Mouse (Mus musculus) gastrocnemius, postnatal 10 days (tissue): ENCODE results near the gene Tmem265. TPM values are rescaled to one million over a fixed set of nuclear protein-coding genes. Genes with fewer than 3 reads are reported as not detected.

ENCODE experiments used
- DNase-seq: peaks from one replicate; pipeline ENCODE4 v3.0.0; 2021; ENCODE audit warnings: mixed read lengths
- total RNA-seq, 2 experiments: library from RNA; stranded (reverse); gene quantifications; 2 replicates each; pipeline ENCODE4 v1.2.3; 2021

Tmem265 gene
- total RNA-seq, 2 experiments from 2014 or later, result not detected

DNA sequence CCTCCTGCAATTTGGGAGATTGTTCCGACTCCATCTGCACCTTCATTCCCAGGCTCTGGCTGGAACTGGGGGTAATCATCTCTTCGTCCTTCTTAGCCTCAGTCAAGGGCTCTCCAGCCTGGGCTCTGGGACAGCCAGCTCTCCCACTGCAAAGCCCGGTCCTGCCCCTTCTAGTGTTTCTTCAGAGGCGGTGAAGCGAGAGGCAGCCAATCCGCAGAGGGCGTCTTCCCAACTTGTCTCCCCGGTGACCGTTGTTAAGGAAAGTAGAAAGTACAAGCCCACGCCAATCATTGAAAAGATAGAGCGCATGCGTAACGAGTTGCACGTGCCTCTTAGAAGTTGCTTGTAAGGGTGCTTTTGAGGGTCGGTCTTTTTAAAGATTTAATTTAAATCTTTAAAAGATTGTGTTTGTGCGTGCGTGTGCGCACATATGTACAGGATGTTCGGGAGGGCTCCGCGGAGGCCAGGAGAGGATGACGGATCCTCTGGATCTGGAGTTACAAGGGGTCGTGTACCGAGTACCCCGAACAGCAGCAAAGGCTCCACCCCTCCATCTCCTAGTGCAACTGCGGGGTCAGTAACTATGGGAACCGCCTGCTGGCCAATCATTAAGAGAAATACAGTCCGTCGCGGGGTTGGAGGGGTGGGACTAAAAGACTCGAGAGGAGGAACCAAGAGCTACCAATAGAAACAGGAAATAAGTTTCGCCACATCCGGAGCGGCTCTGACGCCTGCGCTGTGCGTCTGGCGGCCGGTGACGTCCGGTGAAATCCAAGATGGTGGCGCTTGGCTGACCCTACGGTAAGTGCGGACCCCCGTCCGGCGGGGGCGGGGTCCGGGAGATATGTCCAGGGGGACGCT lies 27.1 kb downstream of the Tmem265 start, which contains the start of the genes Ccdc189 and Rnf40:
Ccdc189 (minus strand) TSS at position 585 of the 861 bp plus-strand sequence.
Rnf40 (plus strand) TSS at position 757 of the 861 bp plus-strand sequence.
- DNase-seq, result peak; percentile 82

DNA sequence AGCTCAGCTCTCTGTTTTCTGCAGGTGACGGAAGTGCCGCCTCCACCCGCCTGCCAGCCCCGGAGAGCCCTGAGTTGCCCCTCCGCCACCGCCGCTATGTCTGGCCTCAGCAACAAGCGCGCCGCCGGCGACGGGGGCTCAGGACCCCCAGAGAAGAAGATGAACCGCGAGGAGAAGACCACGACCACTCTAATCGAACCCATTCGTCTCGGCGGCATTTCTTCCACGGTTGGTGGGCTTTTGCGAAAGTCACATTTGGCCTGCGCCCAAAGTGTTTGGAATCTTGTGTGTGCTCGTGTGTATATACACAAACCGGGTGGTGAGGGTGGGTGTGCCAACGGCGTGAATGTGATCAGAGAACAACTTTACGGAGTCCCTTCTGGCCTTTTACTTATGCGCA lies 27.7 kb downstream of the Tmem265 start:
- no peak for DNase-seq

DNA sequence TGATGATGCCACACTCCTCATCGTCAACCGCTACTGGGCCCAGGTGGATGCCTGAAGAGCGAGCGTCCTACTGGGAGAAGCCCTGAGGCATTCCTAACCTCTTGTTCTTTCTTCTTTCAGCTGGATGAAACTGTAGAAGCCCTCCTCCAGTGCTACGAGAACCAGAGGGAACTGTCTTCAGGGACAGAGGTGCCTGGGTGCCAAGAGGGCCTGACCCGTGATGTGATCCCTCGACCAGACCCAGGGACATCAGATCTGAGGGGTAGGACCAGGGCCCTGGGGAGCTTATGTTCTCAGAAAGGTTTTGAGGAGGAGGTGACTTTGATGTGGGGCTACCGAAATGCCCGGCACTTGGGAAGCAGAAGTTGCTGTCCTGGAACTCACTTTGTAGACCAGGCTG lies 28.4 kb downstream of the Tmem265 start:
- no peak for DNase-seq

DNA sequence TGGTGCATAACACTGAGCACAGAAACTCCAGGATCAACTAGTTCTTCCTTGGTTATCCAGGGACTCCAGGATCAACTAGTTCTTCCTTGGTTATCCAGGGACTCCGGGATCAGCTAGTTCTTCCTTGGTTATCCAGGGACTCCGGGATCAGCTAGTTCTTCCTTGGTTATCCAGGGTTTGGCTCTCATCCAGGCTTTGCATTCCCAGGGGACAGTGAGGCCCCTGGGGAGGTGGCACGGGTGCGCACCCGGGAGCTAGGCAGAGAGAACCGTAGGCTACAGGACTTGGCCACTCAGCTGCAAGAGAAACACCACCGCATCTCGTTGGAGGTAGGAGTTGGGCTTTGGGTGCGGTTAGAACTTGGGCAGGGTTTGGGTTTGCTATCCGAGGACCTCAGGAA lies 29.9 kb downstream of the Tmem265 start:
- DNase-seq, result no peak

DNA sequence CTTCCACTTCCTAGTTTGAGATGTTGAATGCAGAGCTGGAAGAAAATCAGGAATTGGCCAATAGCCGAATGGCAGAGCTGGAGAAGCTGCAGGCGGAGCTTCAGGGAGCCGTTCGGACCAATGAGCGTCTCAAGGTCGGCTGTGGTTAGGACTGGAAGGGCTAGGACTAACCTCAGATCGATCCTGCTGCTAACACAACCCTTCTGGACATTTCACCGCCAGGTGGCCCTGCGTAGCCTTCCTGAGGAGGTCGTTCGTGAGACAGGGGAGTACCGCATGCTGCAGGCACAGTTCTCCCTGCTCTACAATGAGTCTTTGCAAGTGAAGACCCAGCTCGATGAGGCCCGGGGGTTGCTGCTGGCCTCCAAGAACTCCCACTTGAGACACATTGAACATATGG lies 31.4 kb downstream of the Tmem265 start:
- no peak for DNase-seq

DNA sequence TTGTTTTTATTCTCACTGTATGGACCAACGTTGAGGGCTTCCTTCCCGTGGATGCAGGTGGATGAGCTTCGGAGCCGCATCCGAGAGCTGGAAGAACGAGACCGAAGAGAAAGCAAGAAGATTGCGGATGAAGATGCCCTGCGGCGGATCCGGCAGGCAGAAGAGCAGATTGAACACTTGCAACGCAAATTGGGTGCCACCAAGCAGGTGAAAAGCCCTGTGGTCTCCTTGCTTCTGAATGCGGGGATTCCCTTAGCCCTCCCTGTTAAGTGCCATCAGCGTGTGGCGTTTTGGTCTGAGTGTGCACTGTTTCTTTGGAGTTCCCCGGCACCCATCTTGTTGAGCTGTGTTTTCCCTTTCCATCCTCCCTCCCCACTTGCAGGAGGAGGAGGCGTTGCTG lies 35.6 kb downstream of the Tmem265 start:
- no peak for DNase-seq

DNA sequence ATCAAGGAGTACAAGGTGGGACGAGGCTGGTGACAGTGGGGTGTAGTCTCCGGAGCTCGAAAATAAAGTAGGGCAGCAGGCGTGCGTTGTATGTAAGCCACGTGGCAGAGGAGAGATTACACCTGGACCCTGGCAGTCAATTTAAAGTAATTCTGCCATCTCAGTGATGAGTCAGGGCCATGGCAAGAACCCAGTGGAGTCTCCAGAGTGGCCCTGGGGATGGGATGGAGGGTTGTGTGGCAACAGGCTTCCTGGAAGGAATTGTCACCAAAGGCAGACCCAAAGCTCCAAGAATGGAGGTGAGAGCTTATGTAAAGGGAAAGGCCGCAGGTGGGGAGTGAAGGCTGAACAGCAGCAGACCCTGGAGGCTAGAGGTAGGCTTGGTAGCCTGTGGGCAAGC lies 39.4 kb downstream of the Tmem265 start:
- no peak for DNase-seq

DNA sequence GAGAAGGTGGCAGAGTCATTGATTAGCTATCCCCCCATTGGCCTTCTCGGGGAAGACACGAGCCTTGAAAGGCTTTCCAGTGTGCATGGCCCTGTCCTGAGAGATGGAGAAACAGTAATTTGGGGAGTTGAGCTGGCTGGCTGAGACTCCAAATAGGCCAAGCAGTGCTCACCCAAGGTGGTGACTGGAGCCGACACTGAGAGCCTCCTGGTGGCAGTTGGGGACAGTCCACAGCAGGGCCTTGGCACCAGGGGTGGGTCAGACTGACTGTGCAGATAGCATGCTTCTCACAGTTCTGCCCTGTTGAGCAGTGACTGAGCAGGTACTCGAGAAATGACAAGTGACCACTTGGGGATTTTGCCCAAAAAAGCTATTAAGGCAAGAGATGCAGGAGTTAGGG lies 40.5 kb downstream of the Tmem265 start:
- DNase-seq, result no peak

DNA sequence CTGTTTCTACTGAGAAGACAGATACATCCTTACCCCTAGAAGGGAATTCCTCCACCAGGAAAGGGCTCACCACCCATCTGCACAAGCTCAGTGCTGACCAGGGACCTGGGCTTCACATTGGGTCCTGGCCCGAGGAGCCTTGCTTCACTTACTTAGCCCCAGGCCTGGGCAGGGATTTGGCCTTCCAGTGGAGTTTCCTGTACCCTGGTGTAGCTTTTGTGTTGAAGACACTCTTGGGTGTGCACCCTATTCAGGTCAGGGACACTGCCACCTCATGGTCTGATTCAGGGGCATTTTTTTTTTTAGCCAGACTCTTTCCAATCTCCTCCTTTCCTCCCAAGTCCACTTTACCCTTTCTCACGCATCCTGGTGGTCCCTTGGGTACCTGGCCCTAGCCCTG lies 41.7 kb downstream of the Tmem265 start:
- no peak for DNase-seq

DNA sequence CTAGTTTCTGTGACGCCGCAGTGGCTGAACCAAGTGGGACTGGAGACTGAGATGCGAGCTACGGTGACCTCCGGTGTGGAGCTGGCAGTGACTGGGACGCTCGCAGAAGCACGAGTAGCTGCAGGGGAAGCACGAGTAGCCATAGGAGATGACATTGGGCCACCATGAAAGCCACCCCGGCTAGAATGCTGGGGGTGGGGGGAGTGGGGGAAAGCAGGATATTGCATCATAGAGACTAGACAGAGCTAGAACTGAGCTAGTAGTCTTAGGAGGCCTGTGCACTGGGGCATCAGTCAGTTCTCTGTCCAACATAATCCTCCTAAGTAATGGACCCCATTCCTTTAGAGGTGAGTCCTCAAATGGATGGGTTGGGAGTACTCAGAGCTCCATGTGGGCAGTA lies 43.1 kb downstream of the Tmem265 start:
- DNase-seq, result no peak

DNA sequence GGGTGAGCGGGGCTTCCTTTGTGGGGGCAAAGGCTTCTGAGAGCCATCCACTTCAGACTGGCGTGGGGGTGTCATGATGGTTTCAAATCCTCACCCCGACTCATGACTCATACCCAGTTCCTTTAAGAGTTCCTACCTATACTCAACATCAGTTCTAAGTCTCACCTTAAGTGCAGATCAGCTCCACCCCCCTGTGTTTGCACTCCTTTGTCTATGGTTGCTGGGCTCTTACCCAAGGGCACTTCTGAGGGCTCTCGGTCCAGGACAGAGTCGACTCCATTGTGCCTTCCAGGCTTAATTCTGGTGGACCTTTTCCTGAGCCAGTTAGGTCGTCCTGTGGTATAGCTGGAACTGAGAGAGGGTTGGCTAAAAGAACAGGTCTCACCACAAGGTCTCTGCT lies 46.0 kb downstream of the Tmem265 start:
- no peak for DNase-seq

DNA sequence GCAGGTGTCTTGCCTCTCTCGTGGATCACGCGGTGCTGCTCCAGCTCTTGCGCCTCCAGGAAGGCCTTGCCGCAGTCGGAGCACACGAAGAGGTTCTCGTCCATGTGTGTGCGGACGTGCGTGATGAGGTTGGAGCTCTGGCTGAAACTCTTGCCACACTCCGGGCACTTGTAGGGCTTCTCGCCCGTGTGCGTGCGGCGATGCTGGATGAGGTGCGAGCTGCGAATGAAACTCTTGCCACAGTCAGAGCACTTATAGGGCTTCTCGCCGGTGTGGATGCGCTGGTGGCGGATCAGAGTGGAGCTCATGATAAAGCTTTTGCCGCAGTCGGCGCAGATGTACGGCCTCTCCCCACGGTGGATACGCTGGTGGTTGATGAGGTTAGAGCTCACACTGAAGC lies 49.8 kb downstream of the Tmem265 start:
- DNase-seq, result no peak

DNA sequence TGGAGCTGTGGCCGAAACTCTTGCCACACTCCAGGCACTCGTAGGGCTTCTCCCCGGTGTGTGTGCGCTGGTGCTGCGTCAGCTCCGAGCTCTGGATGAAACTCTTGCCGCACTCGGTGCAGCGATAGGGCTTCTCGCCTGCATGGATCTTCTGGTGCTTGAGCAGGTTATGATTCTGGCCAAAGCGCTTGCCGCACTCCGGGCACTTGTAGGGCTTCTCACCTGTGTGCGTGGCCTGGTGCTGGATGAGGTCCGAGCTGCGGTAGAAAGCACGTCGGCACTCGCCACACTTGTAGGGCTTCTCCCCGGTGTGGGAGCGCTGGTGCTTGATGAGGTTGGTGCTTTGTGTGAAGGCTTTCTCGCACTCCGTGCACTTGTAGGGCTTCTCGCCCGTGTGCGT lies 50.4 kb downstream of the Tmem265 start:
- DNase-seq, result no peak

DNA sequence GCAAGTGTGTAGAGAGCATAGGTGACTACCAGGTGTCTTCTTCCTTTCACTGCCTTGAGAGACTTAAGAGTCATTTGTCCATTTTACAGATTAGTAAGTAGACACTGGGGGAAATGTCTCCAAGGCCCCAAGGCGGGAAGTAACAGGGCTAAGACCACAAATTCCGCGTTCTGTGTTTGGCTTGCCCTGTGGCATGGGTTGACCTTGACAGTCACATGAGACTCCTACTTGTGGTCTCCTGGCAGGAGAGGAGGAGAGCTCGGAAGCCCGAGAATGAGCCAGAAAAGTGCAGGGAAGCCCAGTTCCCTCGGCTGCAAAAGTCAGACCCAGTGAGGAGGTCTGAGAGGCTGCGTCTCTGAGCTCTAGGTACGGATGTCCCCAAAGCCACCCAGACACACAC lies 52.3 kb downstream of the Tmem265 start:
- no peak for DNase-seq

DNA sequence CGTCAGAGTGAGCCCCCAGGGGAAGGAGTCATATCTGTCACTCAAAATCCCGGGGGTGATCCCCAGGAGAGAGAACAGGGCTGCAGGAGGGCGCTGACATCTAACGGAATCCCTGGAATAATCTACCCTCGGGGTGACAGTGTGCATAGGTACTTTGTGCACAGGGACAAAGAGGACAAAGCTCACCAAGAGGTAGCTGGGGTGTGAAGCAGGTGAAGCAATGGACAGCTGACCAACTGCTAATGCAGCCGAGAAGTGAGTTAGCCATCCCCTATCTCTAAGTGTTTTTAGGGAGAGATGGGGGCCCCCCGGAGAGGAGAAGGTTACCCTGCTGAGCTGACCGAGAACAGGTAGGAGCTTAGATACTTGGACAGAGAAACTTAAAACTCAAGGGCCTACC lies 52.9 kb downstream of the Tmem265 start:
- DNase-seq, result no peak

DNA sequence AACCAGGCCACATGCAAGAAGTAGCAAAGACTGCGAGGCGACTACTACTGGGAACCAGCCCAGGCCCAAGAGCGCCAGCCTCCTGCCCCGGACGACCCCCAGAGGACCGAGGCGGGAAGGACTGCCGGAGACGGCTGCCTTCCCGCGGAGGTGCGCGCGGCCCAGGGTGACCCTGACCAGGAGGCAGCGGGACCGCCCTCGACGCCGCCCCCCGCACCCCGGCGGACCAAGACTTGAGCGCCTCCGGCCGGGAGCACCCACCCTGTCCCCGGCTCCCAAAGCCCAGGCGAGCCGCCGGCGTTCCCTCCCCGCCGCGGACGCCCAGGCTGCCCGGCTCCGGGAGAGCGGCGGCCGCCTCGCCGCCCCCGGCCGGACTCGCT lies 53.3 kb downstream of the Tmem265 start:
- DNase-seq, result no peak

DNA sequence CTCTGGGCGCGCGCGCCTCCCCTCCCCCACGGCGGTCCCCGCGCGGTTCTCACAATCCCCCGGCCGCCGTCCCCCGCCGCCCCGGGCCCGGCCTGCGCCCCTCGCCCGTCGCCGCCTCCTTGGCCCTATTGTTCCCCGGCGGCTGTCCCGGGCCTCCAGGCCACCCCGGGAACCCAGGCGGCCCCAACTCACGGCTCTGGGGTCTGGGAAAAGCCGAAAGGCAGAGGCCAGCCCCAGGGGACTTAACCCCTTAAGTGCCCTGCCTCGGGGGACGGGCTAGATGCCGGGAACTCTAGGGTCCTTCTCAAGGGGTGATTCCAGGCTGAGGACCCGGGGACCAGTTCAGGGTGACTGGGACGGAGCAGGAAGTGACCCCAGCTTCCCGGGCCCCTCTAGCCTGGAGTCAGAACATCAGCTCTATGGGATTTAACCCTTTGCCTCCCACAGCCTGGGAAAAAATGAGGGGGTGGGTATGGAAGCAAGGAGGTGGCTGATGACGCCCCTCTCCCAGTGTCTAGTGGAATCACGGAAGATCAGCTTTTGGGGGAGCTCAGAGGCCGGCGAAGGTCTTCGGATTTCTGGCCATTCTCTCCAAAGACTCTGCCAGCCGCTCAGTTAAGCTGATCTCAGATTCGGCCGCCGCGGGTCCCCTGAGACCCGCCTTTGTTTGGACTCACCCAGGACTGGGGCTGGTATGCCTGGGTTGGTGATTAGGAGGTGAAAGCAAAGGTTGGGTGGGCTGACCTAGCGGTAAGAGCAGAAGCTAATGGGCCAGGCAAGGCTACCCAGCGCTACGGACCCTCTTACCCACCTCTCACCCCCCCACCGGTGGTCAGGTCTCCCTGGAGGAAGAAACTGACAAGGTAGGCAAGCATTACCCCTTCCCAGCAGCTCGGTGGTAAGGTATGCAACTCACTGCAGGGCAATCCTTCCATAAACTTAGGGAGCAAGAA lies 54.0 kb downstream of the Tmem265 start, which contains the start of gene Zfp629:
Zfp629 (minus strand) TSS at position 907 of the 953 bp plus-strand sequence.
- DNase-seq, result peak; percentile 63

DNA sequence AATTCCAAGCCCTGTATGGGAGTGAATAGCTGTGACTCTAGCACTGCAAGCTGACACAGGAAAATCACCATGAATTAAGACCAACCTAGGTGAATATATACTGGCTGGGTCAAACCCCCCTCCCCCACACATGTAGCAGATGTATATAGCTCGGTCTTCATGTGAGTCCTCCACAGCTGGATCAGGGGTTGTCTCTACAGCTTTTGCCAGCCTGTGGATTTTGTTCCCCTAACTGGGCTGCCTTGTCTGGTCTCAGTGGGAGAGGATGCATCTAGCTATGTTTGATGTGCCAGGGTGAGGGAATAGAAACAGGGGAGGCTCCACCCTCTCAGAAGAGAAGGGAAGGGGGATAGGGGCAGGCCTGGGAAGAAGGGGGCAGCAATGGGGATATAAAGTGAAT lies 55.1 kb downstream of the Tmem265 start:
- DNase-seq, result no peak

Other genes starting within 250 kb of the Tmem265 start
- 10 to 100 TPM; 23.0 to 28.7 TPM for gene Zfp768, start 215.8 kb upstream of the Tmem265 start, total RNA-seq
- 1 to 10 TPM; 3.6 to 5.1 TPM for gene Zfp747, start 185.3 kb upstream of the Tmem265 start, total RNA-seq
- gene 9130019O22Rik, start 174.2 kb upstream of the Tmem265 start, total RNA-seq, result 1 to 10 TPM; 1.7 to 2.7 TPM
- 1 to 10 TPM; 2.9 to 3.7 TPM for gene E430018J23Rik, start 167.8 kb upstream of the Tmem265 start, total RNA-seq
- 1 to 10 TPM; 2.8 to 4.3 TPM for gene Zfp764, start 154.6 kb upstream of the Tmem265 start, total RNA-seq
- gene Zfp688, start 139.3 kb upstream of the Tmem265 start, total RNA-seq, result 1 to 10 TPM; 3.2 to 4.5 TPM
- 1 to 10 TPM; 1.8 to 1.9 TPM for gene Zfp689, start 112.2 kb upstream of the Tmem265 start, total RNA-seq
- gene Prr14, start 101.8 kb upstream of the Tmem265 start, total RNA-seq, result 10 to 100 TPM; 16.2 to 25.3 TPM
- gene Fbrs, start 82.2 kb upstream of the Tmem265 start, total RNA-seq, result 10 to 100 TPM; 29.5 to 35.8 TPM
- gene Srcap, start 49.4 kb upstream of the Tmem265 start, total RNA-seq, result 10 to 100 TPM; 56.8 to 66.1 TPM
- 10 to 100 TPM; 10.3 to 10.5 TPM for gene Gm42715, start 41.8 kb upstream of the Tmem265 start, total RNA-seq
- 10 to 100 TPM; 13.3 to 17.6 TPM for gene Phkg2, start 11.9 kb downstream of the Tmem265 start, total RNA-seq
- 1 to 10 TPM; 1.7 to 3.2 TPM for gene Ccdc189, start 27.2 kb downstream of the Tmem265 start, total RNA-seq
- 10 to 100 TPM; 26.9 to 37.8 TPM for gene Rnf40, start 27.4 kb downstream of the Tmem265 start, total RNA-seq
- gene Zfp629, start 54.4 kb downstream of the Tmem265 start, total RNA-seq, result 10 to 100 TPM in 1 of 2 experiments, 1 to 10 TPM in 1; 9.2 to 14.7 TPM
- 10 to 100 TPM; 93.2 to 97.1 TPM for gene Bcl7c, start 147.5 kb downstream of the Tmem265 start, total RNA-seq
- 10 to 100 TPM in 1 of 2 experiments, 1 to 10 TPM in 1; 9.1 to 12.7 TPM for gene Ctf1, start 151.3 kb downstream of the Tmem265 start, total RNA-seq
- gene Ctf2, start 170.8 kb downstream of the Tmem265 start, total RNA-seq, result not detected
- 1 to 10 TPM; 2.9 to 6.0 TPM for gene Fbxl19, start 183.2 kb downstream of the Tmem265 start, total RNA-seq
- 10 to 100 TPM; 10.2 to 12.3 TPM for gene Orai3, start 208.4 kb downstream of the Tmem265 start, total RNA-seq
- gene Setd1a, start 215.3 kb downstream of the Tmem265 start, total RNA-seq, result 10 to 100 TPM; 21.2 to 26.2 TPM
- under 1 TPM in 1 of 2 experiments, not detected in 1; 0.47 TPM for gene Gm49388, start 224.2 kb downstream of the Tmem265 start, total RNA-seq
- 10 to 100 TPM in 1 of 2 experiments, 1 to 10 TPM in 1; 8.1 to 12.5 TPM for gene Hsd3b7, start 239.2 kb downstream of the Tmem265 start, total RNA-seq